Mouse (Mus musculus): ENCODE measurements around the gene Capza2. TPM values are rescaled to one million over a fixed set of nuclear protein-coding genes. Genes with fewer than 3 reads are reported as not detected.
"Not testable (repeated sequence)": the region's sequence is repeated elsewhere in the genome, so short reads cannot be mapped to it uniquely, and the experiment has no call there.

The Capza2 gene
- polyA plus RNA-seq, 1 experiment from 2014 or later, result 277 TPM

- H3K27me3 ChIP-seq (ENCODE audit: control insufficient read depth, insufficient read depth, low read length), result no peaks in the 10 kb centered on the region
- WGBS, result 86% methylated on average over 7 of the region's 7 CpGs
- H3K4me1 ChIP-seq (replicated peaks; ENCODE audit: control insufficient read depth, insufficient read depth, low read length), result peaks cover 8% of the 10 kb centered on the region; the same call in 1 of the 2 replicates
- H3K4me2 ChIP-seq (replicated peaks), result peak within 1 kb of the TSS; percentile 95
- peak within 1 kb of the TSS; percentile 75 for H3K9ac ChIP-seq
- ATAC-seq (ENCODE audit: low FRiP score) (no peak), DNase-seq (ENCODE audit: low spot score) (no peak)
- H3K36me3 ChIP-seq (replicated peaks; ENCODE audit: control insufficient read depth, insufficient read depth), result no peaks in the 10 kb centered on the region
- peak within 1 kb of the TSS; percentile 88 for H3K4me3 ChIP-seq (replicated peaks; ENCODE audit: low read length)
- H3K9me3 ChIP-seq (ENCODE audit: control insufficient read depth, low read length), result no peaks in the 10 kb centered on the region
- H3K27ac ChIP-seq, result peak within 1 kb of the TSS; percentile 66; the same call in 1 of the 2 replicates
These were observed 56.6 kb downstream of the Capza2 start, which contains the start of gene St7 for GRCm38 (mm10) chr6:17692647-17693046. Gene St7 (plus strand): TSS chr6:17692933.

GRCm38 (mm10) chr6:17693726-17694549 is 57.9 kb downstream of the Capza2 start:
- H3K4me1 ChIP-seq (replicated peaks; ENCODE audit: control insufficient read depth, insufficient read depth, low read length), result peaks cover 8% of the 10 kb centered on the region; the same call in 1 of the 2 replicates
- under 1% methylated on average over 74 of the region's 97 CpGs for WGBS
- no peaks in the 10 kb centered on the region for H3K9me3 ChIP-seq (ENCODE audit: control insufficient read depth, low read length)
- DNase-seq (ENCODE audit: low spot score), result peak; percentile 40
- ATAC-seq (ENCODE audit: low FRiP score), result peak; percentile 88
- H3K36me3 ChIP-seq (replicated peaks; ENCODE audit: control insufficient read depth, insufficient read depth), result no peaks in the 10 kb centered on the region
- no peaks in the 10 kb centered on the region for H3K27me3 ChIP-seq (ENCODE audit: control insufficient read depth, insufficient read depth, low read length)
- H3K27ac ChIP-seq, result peak overlapping the region; percentile 66
- peak overlapping the region; percentile 75 for H3K9ac ChIP-seq
- H3K4me2 ChIP-seq (replicated peaks), result peak overlapping the region; percentile 95
- H3K4me3 ChIP-seq (replicated peaks; ENCODE audit: low read length), result peak overlapping the region; percentile 88

GRCm38 (mm10) chr6:17694550-17694951 is 58.5 kb downstream of the Capza2 start:
- Histone ChIP-seq H3K27me3 (ENCODE audit: control insufficient read depth, insufficient read depth, low read length) (no peaks in the 10 kb centered on the region), H3K27ac (peak overlapping the region; percentile 66; the same call in 1 of the 2 replicates), H3K36me3 (replicated peaks; ENCODE audit: control insufficient read depth, insufficient read depth) (no peaks in the 10 kb centered on the region), H3K4me3 (replicated peaks; ENCODE audit: low read length) (peak overlapping the region; percentile 88), H3K9ac (peak overlapping the region; percentile 75), H3K4me1 (replicated peaks; ENCODE audit: control insufficient read depth, insufficient read depth, low read length) (peaks cover 8% of the 10 kb centered on the region; the same call in 1 of the 2 replicates), H3K4me2 (replicated peaks) (peak overlapping the region; percentile 95), H3K9me3 (ENCODE audit: control insufficient read depth, low read length) (no peaks in the 10 kb centered on the region)
- peak; percentile 88 for ATAC-seq (ENCODE audit: low FRiP score)
- peak; percentile 47 for DNase-seq (ENCODE audit: low spot score)
- under 1% methylated on average over 40 of the region's 46 CpGs for WGBS

- DNase-seq (ENCODE audit: low spot score), result peak; percentile 62
- ATAC-seq (ENCODE audit: low FRiP score), result no peak; the same call in 1 of the 2 replicates
- Histone ChIP-seq H3K4me1 (replicated peaks; ENCODE audit: control insufficient read depth, insufficient read depth, low read length) (peaks cover 8% of the 10 kb centered on the region; the same call in 1 of the 2 replicates), H3K27me3 (ENCODE audit: control insufficient read depth, insufficient read depth, low read length) (no peaks in the 10 kb centered on the region), H3K4me2 (replicated peaks) (0 out of 2 replicates have a peak overlapping the region, but pooled peaks have one; percentile 6), H3K9me3 (ENCODE audit: control insufficient read depth, low read length) (no peaks in the 10 kb centered on the region), H3K4me3 (replicated peaks; ENCODE audit: low read length) (no peak overlapping the region), H3K36me3 (replicated peaks; ENCODE audit: control insufficient read depth, insufficient read depth) (no peaks in the 10 kb centered on the region), H3K9ac (no peak overlapping the region), H3K27ac (no peak overlapping the region)
- WGBS, result 50% methylated on average over 5 of the region's 5 CpGs
These were observed 60.3 kb downstream of the Capza2 start for GRCm38 (mm10) chr6:17696321-17696734.

- Histone ChIP-seq H3K27ac (no peak overlapping the region), H3K4me3 (replicated peaks; ENCODE audit: low read length) (no peak overlapping the region), H3K4me2 (replicated peaks) (no peak overlapping the region), H3K9me3 (ENCODE audit: control insufficient read depth, low read length) (no peaks in the 10 kb centered on the region), H3K27me3 (ENCODE audit: control insufficient read depth, insufficient read depth, low read length) (no peaks in the 10 kb centered on the region), H3K36me3 (replicated peaks; ENCODE audit: control insufficient read depth, insufficient read depth) (no peaks in the 10 kb centered on the region), H3K9ac (no peak overlapping the region), H3K4me1 (replicated peaks; ENCODE audit: control insufficient read depth, insufficient read depth, low read length) (no peaks in the 10 kb centered on the region)
- WGBS, result 51% methylated on average over 7 of the region's 7 CpGs
- ATAC-seq (ENCODE audit: low FRiP score) (peak; percentile 43; the same call in 1 of the 2 replicates), DNase-seq (ENCODE audit: low spot score) (no peak)
These were observed 65.0 kb downstream of the Capza2 start for GRCm38 (mm10) chr6:17700936-17701612.

- WGBS, result 86% methylated on average over 1 of the region's 1 CpGs
- not testable (repeated sequence) for DNase-seq (ENCODE audit: low spot score); H3K4me2 ChIP-seq (replicated peaks); H3K36me3 ChIP-seq (replicated peaks; ENCODE audit: control insufficient read depth, insufficient read depth); H3K4me1 ChIP-seq (replicated peaks; ENCODE audit: control insufficient read depth, insufficient read depth, low read length); H3K27ac ChIP-seq; H3K9ac ChIP-seq; H3K27me3 ChIP-seq (ENCODE audit: control insufficient read depth, insufficient read depth, low read length); ATAC-seq (ENCODE audit: low FRiP score); H3K4me3 ChIP-seq (replicated peaks; ENCODE audit: low read length); H3K9me3 ChIP-seq (ENCODE audit: control insufficient read depth, low read length)
These were observed 68.0 kb downstream of the Capza2 start for GRCm38 (mm10) chr6:17704038-17704437.

GRCm38 (mm10) chr6:17705973-17706372 is 69.9 kb downstream of the Capza2 start:
- DNase-seq (ENCODE audit: low spot score), result no peak
- Histone ChIP-seq H3K9ac (no peak overlapping the region), H3K27me3 (ENCODE audit: control insufficient read depth, insufficient read depth, low read length) (no peaks in the 10 kb centered on the region), H3K36me3 (replicated peaks; ENCODE audit: control insufficient read depth, insufficient read depth) (no peaks in the 10 kb centered on the region), H3K9me3 (ENCODE audit: control insufficient read depth, low read length) (no peaks in the 10 kb centered on the region), H3K4me2 (replicated peaks) (no peak overlapping the region), H3K4me1 (replicated peaks; ENCODE audit: control insufficient read depth, insufficient read depth, low read length) (no peaks in the 10 kb centered on the region), H3K4me3 (replicated peaks; ENCODE audit: low read length) (no peak overlapping the region), H3K27ac (no peak overlapping the region)
- no peak for ATAC-seq (ENCODE audit: low FRiP score)
- 91% methylated on average over 3 of the region's 3 CpGs for WGBS

All from hindbrain, embryonic 14.5 days (tissue).